Mouse (Mus musculus): ENCODE results near the gene Rabep2.

- TF ChIP-seq CTCF (conservative IDR thresholded peaks at IDR 0.05; ENCODE audit: insufficient read depth, insufficient read length, low read depth, low read length): no peak
- no peak for TF ChIP-seq POLR2A (IDR thresholded peaks at IDR 0.05; ENCODE audit: low read depth, low read length)
These were observed 15.4 kb downstream of the Rabep2 start for GRCm38 (mm10) chr7:126443997-126444396.

Data from kidney, adult 2 months (tissue).